Mouse (Mus musculus): ENCODE results near the gene Htr1f. TPM values are rescaled to one million over a fixed set of nuclear protein-coding genes. Genes with fewer than 3 reads are reported as not detected.
"Not testable (repeated sequence)": the region's sequence is repeated elsewhere in the genome, so short reads cannot be mapped to it uniquely, and the experiment has no call there.

Htr1f gene
- polyA plus RNA-seq, 1 experiment from 2014 or later = 0.67 TPM

GRCm38 (mm10) chr16:65037660-65038425 lies 67.8 kb downstream of the Htr1f start:
- not testable (repeated sequence) for ATAC-seq

GRCm38 (mm10) chr16:65029675-65030074 lies 76.0 kb downstream of the Htr1f start:
- 23% methylated on average over 1 of the region's 1 CpGs for WGBS
- Histone ChIP-seq H3K4me2 (ENCODE audit: low read length) (no peak overlapping the region), H3K27me3 (replicated peaks; ENCODE audit: control insufficient read depth, insufficient read depth, low read length) (no peaks in the 10 kb centered on the region), H3K9me3 (ENCODE audit: control insufficient read depth, low read length) (no peaks in the 10 kb centered on the region), H3K4me3 (replicated peaks; ENCODE audit: low read length) (no peak overlapping the region), H3K4me1 (replicated peaks; ENCODE audit: control insufficient read depth, insufficient read depth, low read length) (no peaks in the 10 kb centered on the region), H3K27ac (ENCODE audit: low read length) (no peak overlapping the region), H3K36me3 (ENCODE audit: control insufficient read depth, insufficient read depth) (no peaks in the 10 kb centered on the region), H3K9ac (replicated peaks; ENCODE audit: low read depth, low read length) (no peak overlapping the region)
- ATAC-seq = peak; percentile 96

More at GRCm38 (mm10) chr16:65037660-65038425, 67.8 kb downstream of the Htr1f start:
- H3K4me1 ChIP-seq (replicated peaks; ENCODE audit: control insufficient read depth, insufficient read depth, low read length); H3K27me3 ChIP-seq (replicated peaks; ENCODE audit: control insufficient read depth, insufficient read depth, low read length); H3K4me2 ChIP-seq (ENCODE audit: low read length); H3K27ac ChIP-seq (ENCODE audit: low read length); H3K36me3 ChIP-seq (ENCODE audit: control insufficient read depth, insufficient read depth); H3K9ac ChIP-seq (replicated peaks; ENCODE audit: low read depth, low read length); H3K9me3 ChIP-seq (ENCODE audit: control insufficient read depth, low read length); H3K4me3 ChIP-seq (replicated peaks; ENCODE audit: low read length): not testable (repeated sequence)
- 92% methylated on average over 5 of the region's 5 CpGs for WGBS

GRCm38 (mm10) chr16:65022364-65022763 lies 83.3 kb downstream of the Htr1f start:
- Histone ChIP-seq H3K4me2 (ENCODE audit: low read length) (no peak overlapping the region), H3K9ac (replicated peaks; ENCODE audit: low read depth, low read length) (no peak overlapping the region), H3K9me3 (ENCODE audit: control insufficient read depth, low read length) (no peaks in the 10 kb centered on the region), H3K36me3 (ENCODE audit: control insufficient read depth, insufficient read depth) (no peaks in the 10 kb centered on the region), H3K27me3 (replicated peaks; ENCODE audit: control insufficient read depth, insufficient read depth, low read length) (no peaks in the 10 kb centered on the region), H3K4me1 (replicated peaks; ENCODE audit: control insufficient read depth, insufficient read depth, low read length) (no peaks in the 10 kb centered on the region), H3K4me3 (replicated peaks; ENCODE audit: low read length) (no peak overlapping the region), H3K27ac (ENCODE audit: low read length) (no peak overlapping the region)
- no peak for ATAC-seq
- 74% methylated on average over 3 of the region's 3 CpGs for WGBS

- Histone ChIP-seq H3K4me2 (ENCODE audit: low read length) (no peak overlapping the region), H3K9me3 (ENCODE audit: control insufficient read depth, low read length) (no peaks in the 10 kb centered on the region), H3K4me3 (replicated peaks; ENCODE audit: low read length) (no peak overlapping the region), H3K9ac (replicated peaks; ENCODE audit: low read depth, low read length) (no peak overlapping the region), H3K27me3 (replicated peaks; ENCODE audit: control insufficient read depth, insufficient read depth, low read length) (no peaks in the 10 kb centered on the region), H3K27ac (ENCODE audit: low read length) (no peak overlapping the region), H3K4me1 (replicated peaks; ENCODE audit: control insufficient read depth, insufficient read depth, low read length) (no peaks in the 10 kb centered on the region), H3K36me3 (ENCODE audit: control insufficient read depth, insufficient read depth) (no peaks in the 10 kb centered on the region)
- WGBS = 71% methylated on average over 1 of the region's 1 CpGs
- peak; percentile 74; the same call in 1 of the 2 replicates for ATAC-seq
Observed at GRCm38 (mm10) chr16:65018710-65019109, 86.9 kb downstream of the Htr1f start.

GRCm38 (mm10) chr16:65018134-65018533 lies 87.5 kb downstream of the Htr1f start:
- H3K4me3 ChIP-seq (replicated peaks; ENCODE audit: low read length) = no peak overlapping the region
- ATAC-seq = no peak
- no peaks in the 10 kb centered on the region for H3K9me3 ChIP-seq (ENCODE audit: control insufficient read depth, low read length)
- H3K36me3 ChIP-seq (ENCODE audit: control insufficient read depth, insufficient read depth) = no peaks in the 10 kb centered on the region
- WGBS = 70% methylated on average over 7 of the region's 7 CpGs
- no peaks in the 10 kb centered on the region for H3K27me3 ChIP-seq (replicated peaks; ENCODE audit: control insufficient read depth, insufficient read depth, low read length)
- no peak overlapping the region for H3K9ac ChIP-seq (replicated peaks; ENCODE audit: low read depth, low read length)
- H3K4me2 ChIP-seq (ENCODE audit: low read length) = no peak overlapping the region
- H3K4me1 ChIP-seq (replicated peaks; ENCODE audit: control insufficient read depth, insufficient read depth, low read length) = no peaks in the 10 kb centered on the region
- peak overlapping the region; percentile 37; the same call in 1 of the 2 replicates for H3K27ac ChIP-seq (ENCODE audit: low read length)

GRCm38 (mm10) chr16:65017566-65017965 lies 88.1 kb downstream of the Htr1f start:
- ATAC-seq = no peak
- Histone ChIP-seq H3K27me3 (replicated peaks; ENCODE audit: control insufficient read depth, insufficient read depth, low read length) (no peaks in the 10 kb centered on the region), H3K36me3 (ENCODE audit: control insufficient read depth, insufficient read depth) (no peaks in the 10 kb centered on the region), H3K4me3 (replicated peaks; ENCODE audit: low read length) (no peak overlapping the region), H3K4me2 (ENCODE audit: low read length) (no peak overlapping the region), H3K9me3 (ENCODE audit: control insufficient read depth, low read length) (no peaks in the 10 kb centered on the region), H3K4me1 (replicated peaks; ENCODE audit: control insufficient read depth, insufficient read depth, low read length) (no peaks in the 10 kb centered on the region), H3K9ac (replicated peaks; ENCODE audit: low read depth, low read length) (no peak overlapping the region), H3K27ac (ENCODE audit: low read length) (no peak overlapping the region)
- WGBS = 83% methylated on average over 1 of the region's 1 CpGs

- Histone ChIP-seq H3K4me2 (ENCODE audit: low read length) (no peak overlapping the region), H3K4me1 (replicated peaks; ENCODE audit: control insufficient read depth, insufficient read depth, low read length) (no peaks in the 10 kb centered on the region), H3K27ac (ENCODE audit: low read length) (no peak overlapping the region), H3K36me3 (ENCODE audit: control insufficient read depth, insufficient read depth) (no peaks in the 10 kb centered on the region), H3K9ac (replicated peaks; ENCODE audit: low read depth, low read length) (no peak overlapping the region), H3K27me3 (replicated peaks; ENCODE audit: control insufficient read depth, insufficient read depth, low read length) (no peaks in the 10 kb centered on the region), H3K9me3 (ENCODE audit: control insufficient read depth, low read length) (no peaks in the 10 kb centered on the region), H3K4me3 (replicated peaks; ENCODE audit: low read length) (no peak overlapping the region)
- WGBS = 81% methylated on average over 4 of the region's 4 CpGs
- no peak for ATAC-seq
Observed at GRCm38 (mm10) chr16:65015241-65015640, 90.4 kb downstream of the Htr1f start.

- 26% methylated on average over 6 of the region's 6 CpGs for WGBS
- no peak overlapping the region for H3K27ac ChIP-seq (ENCODE audit: low read length)
- no peaks in the 10 kb centered on the region for H3K27me3 ChIP-seq (replicated peaks; ENCODE audit: control insufficient read depth, insufficient read depth, low read length)
- peaks cover 6% of the 10 kb centered on the region for H3K4me1 ChIP-seq (replicated peaks; ENCODE audit: control insufficient read depth, insufficient read depth, low read length)
- no peak overlapping the region for H3K4me3 ChIP-seq (replicated peaks; ENCODE audit: low read length)
- no peaks in the 10 kb centered on the region for H3K36me3 ChIP-seq (ENCODE audit: control insufficient read depth, insufficient read depth)
- peak; percentile 98 for ATAC-seq
- H3K4me2 ChIP-seq (ENCODE audit: low read length) = no peak overlapping the region
- H3K9me3 ChIP-seq (ENCODE audit: control insufficient read depth, low read length) = peaks cover 4% of the 10 kb centered on the region; the same call in 1 of the 2 replicates
- H3K9ac ChIP-seq (replicated peaks; ENCODE audit: low read depth, low read length) = no peak overlapping the region
Observed at GRCm38 (mm10) chr16:65001993-65002821, 103.4 kb downstream of the Htr1f start.

- no peak for ATAC-seq
- Histone ChIP-seq H3K27me3 (replicated peaks; ENCODE audit: control insufficient read depth, insufficient read depth, low read length) (no peaks in the 10 kb centered on the region), H3K4me1 (replicated peaks; ENCODE audit: control insufficient read depth, insufficient read depth, low read length) (no peaks in the 10 kb centered on the region), H3K4me3 (replicated peaks; ENCODE audit: low read length) (no peak overlapping the region), H3K27ac (ENCODE audit: low read length) (no peak overlapping the region), H3K4me2 (ENCODE audit: low read length) (no peak overlapping the region), H3K36me3 (ENCODE audit: control insufficient read depth, insufficient read depth) (no peaks in the 10 kb centered on the region), H3K9me3 (ENCODE audit: control insufficient read depth, low read length) (no peaks in the 10 kb centered on the region), H3K9ac (replicated peaks; ENCODE audit: low read depth, low read length) (no peak overlapping the region)
- 81% methylated on average over 3 of the region's 3 CpGs for WGBS
Observed at GRCm38 (mm10) chr16:64989279-64989800, 116.3 kb downstream of the Htr1f start.

All from forebrain, embryonic 16.5 days (tissue).